Mouse (Mus musculus): Measurements from ENCODE around the gene Dhx34. TPM values are rescaled to one million over a fixed set of nuclear protein-coding genes. Genes with fewer than 3 reads are reported as not detected.
"Not testable (repeated sequence)": the region's sequence is repeated elsewhere in the genome, so short reads cannot be mapped to it uniquely, and the experiment has no call there.

The Dhx34 gene
- 10 to 100 TPM in 1 of 2 experiments, 1 to 10 TPM in 1; 7.0 to 10.9 TPM for polyA plus RNA-seq (2017; shearing (Covaris generic))

- ATAC-seq: peak; percentile 93
These were observed at the start of gene Dhx34 for GRCm38 (mm10) chr7:16221582-16222272. Dhx34 (minus strand) TSS chr7:16222037.

GRCm38 (mm10) chr7:16271139-16271538 lies 49.3 kb upstream of the Dhx34 start:
- ATAC-seq: no peak

GRCm38 (mm10) chr7:16266593-16266992 lies 44.8 kb upstream of the Dhx34 start:
- not testable (repeated sequence) for ATAC-seq

GRCm38 (mm10) chr7:16265856-16266255 lies 44.0 kb upstream of the Dhx34 start:
- no peak for ATAC-seq

GRCm38 (mm10) chr7:16263843-16264242 lies 42.0 kb upstream of the Dhx34 start:
- ATAC-seq: no peak

GRCm38 (mm10) chr7:16263015-16263787 lies 41.4 kb upstream of the Dhx34 start:
- ATAC-seq: peak; percentile 68

- no peak for ATAC-seq
These were observed 39.3 kb upstream of the Dhx34 start for GRCm38 (mm10) chr7:16261097-16261496.

- ATAC-seq: no peak
These were observed 37.3 kb upstream of the Dhx34 start, which contains the start of gene C5ar1 for GRCm38 (mm10) chr7:16259110-16259590. C5ar1 (minus strand) TSS chr7:16259540.

GRCm38 (mm10) chr7:16257830-16258229 lies 36.0 kb upstream of the Dhx34 start:
- ATAC-seq: no peak

GRCm38 (mm10) chr7:16255963-16256362 lies 34.1 kb upstream of the Dhx34 start:
- not testable (repeated sequence) for ATAC-seq

GRCm38 (mm10) chr7:16254195-16254594 lies 32.4 kb upstream of the Dhx34 start:
- ATAC-seq: no peak

- ATAC-seq: no peak
These were observed 28.9 kb upstream of the Dhx34 start for GRCm38 (mm10) chr7:16250687-16251086.

GRCm38 (mm10) chr7:16245958-16246357 lies 24.1 kb upstream of the Dhx34 start:
- ATAC-seq: no peak

- ATAC-seq: no peak
These were observed 22.2 kb upstream of the Dhx34 start, which contains the start of gene C5ar2 for GRCm38 (mm10) chr7:16244067-16244466. C5ar2 (minus strand) TSS chr7:16244154.

- ATAC-seq: no peak
These were observed 20.4 kb upstream of the Dhx34 start for GRCm38 (mm10) chr7:16242198-16242597.

GRCm38 (mm10) chr7:16241787-16242186 lies 19.9 kb upstream of the Dhx34 start:
- no peak for ATAC-seq

- no peak for ATAC-seq
These were observed 19.1 kb upstream of the Dhx34 start for GRCm38 (mm10) chr7:16240978-16241303.

- no peak for ATAC-seq
These were observed 18.6 kb upstream of the Dhx34 start for GRCm38 (mm10) chr7:16240281-16240977.

- ATAC-seq: no peak
These were observed 17.7 kb upstream of the Dhx34 start for GRCm38 (mm10) chr7:16239554-16239997.

- no peak for ATAC-seq
These were observed 8.0 kb upstream of the Dhx34 start for GRCm38 (mm10) chr7:16229869-16230268.

- ATAC-seq: no peak
These were observed 7.9 kb downstream of the Dhx34 start for GRCm38 (mm10) chr7:16213986-16214385.

- no peak for ATAC-seq
These were observed 8.6 kb downstream of the Dhx34 start for GRCm38 (mm10) chr7:16213196-16213595.

- no peak for ATAC-seq
These were observed 10.9 kb downstream of the Dhx34 start for GRCm38 (mm10) chr7:16210862-16211365.

Measured in activated CD4-positive, CD25-positive, alpha-beta regulatory T cell, adult 4 months (primary cell).